Mouse (Mus musculus) hindbrain, embryonic 10.5 days (tissue): Measurements from ENCODE around the gene Samd1. TPM values are rescaled to one million over a fixed set of nuclear protein-coding genes. Genes with fewer than 3 reads are reported as not detected.
A peak's percentile ranks its signal among the peaks of the same experiment; 100 is the strongest.
"Not testable (repeated sequence)": the region's sequence is repeated elsewhere in the genome, so short reads cannot be mapped to it uniquely, and the experiment has no call there.

ENCODE experiments used
- DNase-seq: peaks from one replicate; pipeline ENCODE4 v3.0.0-alpha.2; 2017; ENCODE audit warnings: low spot score
- H3K27ac ChIP-seq: fragments of 300-500 bp; sonication (generic); 2 replicates; pipeline ENCODE4 v1.5.1; 2016; ENCODE audit warnings: mild to moderate bottlenecking, moderate library complexity
- H3K27me3 ChIP-seq: fragments of 300-500 bp; sonication (generic); 2 replicates; pipeline ENCODE4 v1.6.1; 2016; ENCODE audit warnings: mild to moderate bottlenecking; ENCODE audit not compliant: poor library complexity, insufficient read depth, severe bottlenecking
- H3K36me3 ChIP-seq: fragments of 300-500 bp; sonication (generic); 2 replicates; pipeline ENCODE4 v1.6.1; 2016; ENCODE audit warnings: mild to moderate bottlenecking, moderate library complexity
- H3K4me1 ChIP-seq: fragments of 300-500 bp; sonication (generic); replicated peaks from 2 replicates; pipeline ENCODE4 v1.6.1; 2016; ENCODE audit warnings: mild to moderate bottlenecking
- H3K4me3 ChIP-seq: fragments of 300-500 bp; sonication (generic); 2 replicates; pipeline ENCODE4 v1.5.1; 2016; ENCODE audit warnings: mild to moderate bottlenecking, moderate library complexity
- H3K9me3 ChIP-seq: fragments of 300-500 bp; sonication (generic); 2 replicates; pipeline ENCODE4 v1.6.1; 2016; ENCODE audit warnings: mild to moderate bottlenecking, moderate library complexity
- WGBS: fragments of 180-500 bp; shearing (Covaris S2); methylation state at CpG from one replicate; pipeline ENCODE4 v1.1.7; 2016; 5-methylcytosine and 5-hydroxymethylcytosine counted together
- polyA plus RNA-seq: library from polyadenylated mRNA; unstranded; fragments of >200 nt; fragmentation: Nextera tagmentation; extraction: Ambion mirVana; gene quantifications from 2 replicates; pipeline ENCODE4 v1.2.1, GENCODE M21; 2016

Gene Samd1
- polyA plus RNA-seq, 1 experiment from 2014 or later, result 7.6 TPM

GRCm38 (mm10) chr8:83974521-83974920, 23.0 kb upstream of the Samd1 start:
- H3K36me3 ChIP-seq, result peaks cover 23% of the 10 kb centered on the region
- no peaks in the 10 kb centered on the region for H3K9me3 ChIP-seq
- H3K27ac ChIP-seq, result no peak overlapping the region; the same call in 1 of the 2 replicates
- no peak for DNase-seq
- H3K4me3 ChIP-seq, result no peak overlapping the region; the same call in 1 of the 2 replicates
- 88% methylated on average over 4 of the region's 4 CpGs for WGBS
- H3K27me3 ChIP-seq, result no peaks in the 10 kb centered on the region
- H3K4me1 ChIP-seq, result peaks cover 48% of the 10 kb centered on the region

DNA sequence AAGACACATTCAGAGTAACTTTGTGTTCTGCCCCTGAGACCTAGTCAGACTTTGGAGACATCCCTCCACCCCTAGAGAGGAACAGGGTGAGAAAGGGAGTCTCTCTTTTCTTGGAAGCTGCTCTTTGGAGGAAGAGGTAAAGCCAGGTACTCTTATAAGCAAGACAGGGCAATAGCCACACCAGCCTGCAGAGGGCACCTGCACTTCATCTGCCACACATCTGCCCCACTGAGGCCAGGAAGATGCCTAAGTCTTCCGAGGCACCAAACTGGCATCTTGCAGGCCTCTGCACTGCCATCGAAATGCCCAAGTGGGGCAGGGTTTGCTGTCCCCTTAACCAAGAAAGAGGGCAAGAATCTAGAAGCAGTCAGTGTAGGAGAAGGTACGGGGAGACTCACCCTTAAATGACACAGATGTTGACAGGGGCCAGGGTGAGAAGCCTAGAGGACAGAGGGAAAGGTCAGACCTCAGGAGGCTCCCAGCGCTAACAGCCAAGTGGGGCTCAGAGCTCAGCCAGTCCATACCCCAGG, 21.3 kb upstream of the Samd1 start:
- 87% methylated on average over 4 of the region's 4 CpGs for WGBS
- H3K9me3 ChIP-seq, result no peaks in the 10 kb centered on the region
- H3K4me3 ChIP-seq, result no peak overlapping the region
- no peak overlapping the region for H3K27ac ChIP-seq
- H3K4me1 ChIP-seq, result peaks cover 47% of the 10 kb centered on the region
- DNase-seq, result no peak
- peaks cover 28% of the 10 kb centered on the region for H3K36me3 ChIP-seq
- H3K27me3 ChIP-seq, result no peaks in the 10 kb centered on the region

DNA sequence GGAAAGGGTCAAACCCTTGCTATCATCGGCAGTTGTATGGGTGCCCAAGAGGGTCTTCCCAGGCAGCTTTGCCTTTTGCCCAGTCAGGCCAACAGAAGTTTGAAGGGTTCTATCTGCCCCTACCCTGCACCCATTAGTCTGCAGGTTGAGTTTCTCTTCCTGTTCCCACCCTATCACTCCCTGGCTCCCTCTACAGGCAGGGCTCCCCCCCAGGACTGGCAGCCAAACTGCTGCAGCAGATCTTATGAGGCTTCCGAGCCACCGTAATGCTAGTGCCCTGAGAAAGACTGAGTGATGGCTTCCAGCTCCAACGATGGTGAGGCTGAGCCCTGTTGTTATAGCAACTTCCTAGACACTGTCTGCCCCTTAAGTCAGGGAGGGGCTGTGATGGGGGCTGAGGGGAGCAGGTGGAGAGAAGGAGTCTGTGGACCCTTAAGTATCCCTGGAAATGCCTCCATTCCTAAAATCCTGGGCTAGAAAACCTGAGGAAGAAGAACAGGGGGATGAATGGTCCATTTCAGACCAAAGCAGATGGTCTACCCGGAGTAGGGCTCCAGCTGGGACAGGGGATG, 20.6 kb upstream of the Samd1 start:
- no peak for DNase-seq
- WGBS, result 88% methylated on average over 5 of the region's 5 CpGs
- peaks cover 35% of the 10 kb centered on the region for H3K36me3 ChIP-seq
- H3K27me3 ChIP-seq, result no peaks in the 10 kb centered on the region
- H3K9me3 ChIP-seq, result no peaks in the 10 kb centered on the region
- H3K27ac ChIP-seq, result no peak overlapping the region
- peaks cover 40% of the 10 kb centered on the region for H3K4me1 ChIP-seq
- no peak overlapping the region for H3K4me3 ChIP-seq

GRCm38 (mm10) chr8:83977646-83978045, 19.8 kb upstream of the Samd1 start:
- no peak for DNase-seq
- H3K27me3 ChIP-seq, result no peaks in the 10 kb centered on the region
- H3K27ac ChIP-seq, result 0 out of 2 replicates have a peak overlapping the region, but pooled peaks have one; percentile 23
- no peaks in the 10 kb centered on the region for H3K9me3 ChIP-seq
- peaks cover 33% of the 10 kb centered on the region for H3K4me1 ChIP-seq
- 72% methylated on average over 6 of the region's 6 CpGs for WGBS
- peaks cover 43% of the 10 kb centered on the region for H3K36me3 ChIP-seq
- H3K4me3 ChIP-seq, result no peak overlapping the region

DNA sequence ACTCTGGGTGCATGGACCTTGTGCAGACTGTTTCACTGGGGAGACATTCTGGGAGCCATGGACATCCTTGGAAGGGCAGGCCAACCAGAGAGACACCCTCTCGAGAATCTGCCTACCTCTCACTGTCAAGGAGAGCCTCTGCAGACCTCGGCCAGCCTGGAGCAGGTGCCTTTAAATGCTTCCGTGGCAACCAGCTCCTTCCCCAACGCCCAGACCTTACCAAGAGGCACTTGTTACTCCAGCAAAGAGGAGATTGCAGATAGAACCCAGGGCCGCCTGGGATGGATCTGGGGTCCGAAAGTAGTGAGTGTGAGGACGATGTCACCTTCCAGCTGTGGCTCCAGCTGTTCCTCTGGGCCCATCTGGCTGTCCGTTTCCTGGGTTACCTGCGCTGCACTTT, 19.3 kb upstream of the Samd1 start:
- H3K36me3 ChIP-seq, result peaks cover 49% of the 10 kb centered on the region

DNA sequence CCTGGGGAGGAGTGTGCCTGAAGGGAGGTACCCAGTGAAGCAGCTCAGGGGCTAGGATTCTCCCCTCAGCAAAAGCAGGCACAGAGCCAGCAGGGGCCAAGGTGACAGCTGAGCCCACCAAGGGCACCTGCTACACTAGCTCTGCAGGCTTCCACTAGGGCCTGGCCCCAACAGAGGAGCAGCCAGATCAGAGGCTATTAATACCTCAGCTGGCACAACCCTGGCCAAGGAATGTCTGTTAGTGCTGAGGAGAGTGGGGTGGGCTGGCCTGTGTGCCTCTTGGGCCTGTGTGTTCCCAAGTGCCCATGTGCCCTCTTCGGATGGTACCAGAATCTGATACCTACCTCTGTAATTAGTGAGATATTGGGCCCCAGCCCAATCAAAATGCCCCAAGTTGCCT, 17.2 kb upstream of the Samd1 start:
- 93% methylated on average over 1 of the region's 1 CpGs for WGBS
- Histone ChIP-seq H3K4me1 (peaks cover 15% of the 10 kb centered on the region), H3K27ac (no peak overlapping the region), H3K36me3 (peaks cover 64% of the 10 kb centered on the region), H3K4me3 (no peak overlapping the region), H3K27me3 (no peaks in the 10 kb centered on the region), H3K9me3 (no peaks in the 10 kb centered on the region)
- DNase-seq, result no peak

More for the DNA sequence above, 19.3 kb upstream of the Samd1 start:
- no peaks in the 10 kb centered on the region for H3K27me3 ChIP-seq
- no peak overlapping the region for H3K4me3 ChIP-seq
- H3K4me1 ChIP-seq, result peaks cover 32% of the 10 kb centered on the region
- no peaks in the 10 kb centered on the region for H3K9me3 ChIP-seq
- H3K27ac ChIP-seq, result no peak overlapping the region
- no peak for DNase-seq
- WGBS, result 77% methylated on average over 9 of the region's 9 CpGs

- Histone ChIP-seq H3K36me3 (peaks cover 69% of the 10 kb centered on the region), H3K27ac (no peak overlapping the region), H3K27me3 (no peaks in the 10 kb centered on the region), H3K4me1 (peaks cover 15% of the 10 kb centered on the region), H3K4me3 (no peak overlapping the region), H3K9me3 (no peaks in the 10 kb centered on the region)
- no peak for DNase-seq
- WGBS, result 87% methylated on average over 8 of the region's 8 CpGs
These were observed 16.6 kb upstream of the Samd1 start for GRCm38 (mm10) chr8:83980845-83981244.

- Histone ChIP-seq H3K4me3 (no peak overlapping the region), H3K27ac (no peak overlapping the region), H3K36me3 (peaks cover 76% of the 10 kb centered on the region), H3K9me3 (no peaks in the 10 kb centered on the region), H3K4me1 (peaks cover 15% of the 10 kb centered on the region), H3K27me3 (no peaks in the 10 kb centered on the region)
- WGBS, result 96% methylated on average over 7 of the region's 7 CpGs
- DNase-seq, result no peak
These were observed 15.9 kb upstream of the Samd1 start for GRCm38 (mm10) chr8:83981533-83981932.

DNA sequence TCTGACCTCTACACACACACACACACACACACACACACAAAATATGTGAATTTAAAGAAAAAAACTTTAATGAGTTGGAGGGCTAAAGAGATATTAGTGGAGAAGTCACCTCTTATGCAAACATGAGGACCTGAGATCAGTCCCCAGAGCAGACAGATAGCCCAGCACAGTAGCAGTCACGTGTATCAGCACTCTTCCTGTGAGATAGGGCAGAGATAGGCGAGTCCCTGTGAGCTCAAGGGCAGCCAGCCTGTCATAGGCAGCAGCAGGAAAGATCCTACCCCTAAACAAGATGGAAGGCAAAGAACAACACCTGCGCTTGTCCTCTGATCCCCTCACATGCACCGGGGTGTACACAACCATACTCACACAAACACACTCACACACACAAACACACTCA, 15.0 kb upstream of the Samd1 start:
- H3K36me3 ChIP-seq, result peaks cover 85% of the 10 kb centered on the region
- H3K9me3 ChIP-seq, result no peaks in the 10 kb centered on the region
- no peak for DNase-seq
- H3K4me3 ChIP-seq, result no peak overlapping the region
- no peaks in the 10 kb centered on the region for H3K27me3 ChIP-seq
- H3K27ac ChIP-seq, result no peak overlapping the region
- 91% methylated on average over 4 of the region's 4 CpGs for WGBS
- H3K4me1 ChIP-seq, result peaks cover 11% of the 10 kb centered on the region

- H3K36me3 ChIP-seq, result peaks cover 89% of the 10 kb centered on the region
- DNase-seq, H3K27ac ChIP-seq, H3K9me3 ChIP-seq, H3K4me1 ChIP-seq, H3K27me3 ChIP-seq, H3K4me3 ChIP-seq: not testable (repeated sequence)
- WGBS, result 96% methylated on average over 2 of the region's 2 CpGs
These were observed 14.2 kb upstream of the Samd1 start for GRCm38 (mm10) chr8:83983222-83983621.

GRCm38 (mm10) chr8:83989243-83989642, 8.2 kb upstream of the Samd1 start:
- no peaks in the 10 kb centered on the region for H3K9me3 ChIP-seq
- H3K36me3 ChIP-seq, result peaks cover 98% of the 10 kb centered on the region
- 0 out of 2 replicates have a peak, but pooled peaks cover under 1% of the 10 kb centered on the region for H3K27me3 ChIP-seq
- H3K4me3 ChIP-seq, result no peak overlapping the region
- 89% methylated on average over 7 of the region's 7 CpGs for WGBS
- no peak overlapping the region for H3K27ac ChIP-seq
- no peaks in the 10 kb centered on the region for H3K4me1 ChIP-seq
- DNase-seq, result no peak

DNA sequence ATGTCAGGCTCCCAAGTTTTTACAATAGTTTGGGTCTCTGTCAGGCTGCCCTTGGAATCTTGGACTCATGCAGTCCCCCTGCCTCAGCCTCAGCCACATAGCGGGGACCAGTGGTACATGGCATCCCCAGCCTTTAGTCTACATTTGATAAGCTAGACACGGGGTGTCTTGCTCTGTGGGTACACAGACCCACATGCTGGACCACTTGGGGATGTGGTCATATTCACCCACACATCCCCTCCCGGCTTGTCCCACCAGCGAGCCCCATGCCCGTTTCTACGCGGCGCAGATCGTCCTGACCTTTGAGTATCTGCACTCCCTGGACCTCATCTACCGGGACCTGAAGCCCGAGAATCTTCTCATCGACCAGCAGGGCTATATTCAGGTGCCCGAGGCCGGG, 7.3 kb upstream of the Samd1 start:
- no peak overlapping the region for H3K27ac ChIP-seq
- peaks cover 98% of the 10 kb centered on the region for H3K36me3 ChIP-seq
- WGBS, result 96% methylated on average over 14 of the region's 14 CpGs
- H3K27me3 ChIP-seq, result peaks cover 8% of the 10 kb centered on the region; the same call in 1 of the 2 replicates
- no peak overlapping the region for H3K4me3 ChIP-seq
- DNase-seq, result no peak
- H3K9me3 ChIP-seq, result no peaks in the 10 kb centered on the region
- H3K4me1 ChIP-seq, result no peaks in the 10 kb centered on the region

- H3K27ac ChIP-seq, result no peak overlapping the region
- peaks cover 12% of the 10 kb centered on the region; the same call in 1 of the 2 replicates for H3K27me3 ChIP-seq
- peaks cover 13% of the 10 kb centered on the region for H3K4me1 ChIP-seq
- H3K4me3 ChIP-seq, result no peak overlapping the region
- peaks cover 78% of the 10 kb centered on the region for H3K36me3 ChIP-seq
- WGBS, result 81% methylated on average over 2 of the region's 2 CpGs
- no peak for DNase-seq
- no peaks in the 10 kb centered on the region for H3K9me3 ChIP-seq
These were observed 5.0 kb upstream of the Samd1 start for GRCm38 (mm10) chr8:83992488-83992887.
